Mouse (Mus musculus) ES-E14 (cell line): Measurements from ENCODE around the gene Tomm20. TPM values are rescaled to one million over a fixed set of nuclear protein-coding genes. Genes with fewer than 3 reads are reported as not detected.

Experiments
- DNase-seq: peaks from one replicate; pipeline ENCODE4 v3.0.0-alpha.2; 2013; ENCODE audit warnings: low read depth, low spot score
- H3K27ac ChIP-seq: 2 replicates; pipeline ENCODE4 v1.5.1; 2012; ENCODE audit warnings: low read depth, mild to moderate bottlenecking, low read length, moderate library complexity, mixed read lengths; ENCODE audit not compliant: poor library complexity, insufficient read depth, severe bottlenecking
- H3K36me3 ChIP-seq: 2 replicates; pipeline ENCODE4 v1.6.1; 2012; ENCODE audit warnings: mild to moderate bottlenecking, low read length, moderate library complexity, mixed read lengths; ENCODE audit not compliant: control insufficient read depth, poor library complexity, insufficient read depth, severe bottlenecking
- H3K4me1 ChIP-seq, 2 experiments: fragments of 150-350 bp in 1 of 2; sonication (generic) in 1 of 2; 2 replicates each; pipeline ENCODE4 v1.6.1; 2012; ENCODE audit warnings: low read length in 2 of 2, mild to moderate bottlenecking in 1 of 2, mixed read lengths in 1 of 2; ENCODE audit not compliant: control insufficient read depth in 2 of 2, insufficient read depth in 2 of 2, poor library complexity in 1 of 2
- H3K4me3 ChIP-seq, 2 experiments: fragments of 150-350 bp in 1 of 2; sonication (generic) in 1 of 2; 2 replicates each; pipeline ENCODE4 v1.5.1; 2012; ENCODE audit warnings: low read length in 2 of 2, low read depth in 1 of 2, mild to moderate bottlenecking in 1 of 2, mixed read lengths in 1 of 2; ENCODE audit not compliant: insufficient read depth in 1 of 2, poor library complexity in 1 of 2, severe bottlenecking in 1 of 2
- H3K9ac ChIP-seq: 2 replicates; pipeline ENCODE4 v1.6.1; 2012; ENCODE audit warnings: low read depth, mild to moderate bottlenecking, low read length, mixed read lengths; ENCODE audit not compliant: poor library complexity, insufficient read depth, severe bottlenecking
- H3K9me3 ChIP-seq: fragments of 150-350 bp; sonication (generic); 2 replicates; pipeline ENCODE4 v1.6.1; 2012; ENCODE audit warnings: low read depth, mild to moderate bottlenecking, low read length; ENCODE audit not compliant: control insufficient read depth, insufficient read depth
- CHD2 ChIP-seq: IDR thresholded peaks from 2 replicates; pipeline ENCODE4 v1.6.1; 2014; ENCODE audit warnings: mild to moderate bottlenecking, low read depth, low read length, inconsistent platforms
- HCFC1 ChIP-seq: IDR thresholded peaks from 2 replicates; pipeline ENCODE4 v1.6.1; 2012; ENCODE audit warnings: low read length, inconsistent platforms, borderline replicate concordance; ENCODE audit not compliant: insufficient read depth
- MAFK ChIP-seq: IDR thresholded peaks from 2 replicates; pipeline ENCODE4 v1.6.1; 2014; ENCODE audit warnings: mild to moderate bottlenecking, low read depth, low read length, inconsistent platforms; ENCODE audit not compliant: insufficient read depth
- ZC3H11A ChIP-seq: IDR thresholded peaks from 2 replicates; pipeline ENCODE4 v1.6.1; 2012; ENCODE audit warnings: low read depth, mild to moderate bottlenecking, inconsistent platforms, low read length, borderline replicate concordance
- ZNF384 ChIP-seq: IDR thresholded peaks from 2 replicates; pipeline ENCODE4 v1.6.1; 2012; ENCODE audit warnings: low read depth, low read length, inconsistent platforms
- in situ Hi-C, 2 experiments: fragments of 600-800 bp; cut with MboI; formaldehyde crosslinking; loops; one replicate each; pipeline ENCODE4 v1.15.1; 2025; ENCODE audit warnings: low sequenced_read_pairs in 2 of 2, inconsistent platforms in 1 of 2; ENCODE audit not compliant: unreplicated experiment in 2 of 2
- total RNA-seq: library from RNA; depleted of rRNA; stranded (reverse); fragments of 300-350 nt; gene quantifications from 2 replicates; pipeline ENCODE4 v1.2.3, GENCODE M21; 2012

The Tomm20 gene
- total RNA-seq, 1 experiment = 815 TPM

DNA sequence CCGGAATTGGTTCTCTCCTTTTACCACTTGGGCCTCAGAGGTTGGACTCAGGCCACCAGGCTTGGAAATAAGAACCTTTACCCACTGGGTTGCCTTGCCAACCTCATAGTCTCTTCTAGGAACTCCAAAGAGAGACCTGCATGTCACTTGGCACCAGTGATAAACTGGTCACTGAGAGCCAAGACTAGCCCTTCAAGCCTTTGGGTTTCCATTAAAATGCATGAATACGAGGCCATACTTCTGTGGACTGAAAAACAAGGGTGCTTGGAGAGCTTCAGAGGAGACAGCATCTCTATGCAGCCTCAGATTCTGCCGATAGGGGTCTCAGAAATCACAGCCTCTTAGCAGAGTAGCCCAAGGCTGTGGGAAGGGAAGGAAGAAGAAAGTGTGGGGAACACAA is 38.3 kb downstream of the Tomm20 start:
- DNase-seq = no peak
- no peak overlapping the region for H3K4me3 ChIP-seq
- H3K9ac ChIP-seq = no peak overlapping the region
- no peaks in the 10 kb centered on the region for H3K36me3 ChIP-seq
- in situ Hi-C loops = no loop called here
- TF ChIP-seq CHD2 = no peak
- H3K9me3 ChIP-seq = no peaks in the 10 kb centered on the region
- H3K27ac ChIP-seq = no peak overlapping the region
- no peaks in the 10 kb centered on the region for H3K4me1 ChIP-seq

DNA sequence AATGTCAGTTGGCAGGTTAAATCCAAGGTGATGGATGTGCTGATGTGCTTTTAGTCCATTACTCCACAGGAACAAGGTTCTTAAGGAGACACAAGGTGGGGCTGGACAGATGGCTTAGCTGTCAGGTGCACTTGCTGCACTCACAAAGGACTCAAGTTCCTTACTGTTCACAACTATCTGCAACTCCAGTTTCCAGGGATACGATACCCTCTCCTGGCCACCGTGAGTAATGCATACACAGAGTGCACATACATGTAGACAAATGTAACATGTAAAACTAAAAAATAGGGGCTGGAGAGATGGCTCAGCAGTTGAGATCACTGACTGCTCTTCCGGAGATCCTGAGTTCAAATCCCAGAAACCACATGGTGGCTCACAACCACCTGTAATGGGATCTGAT is 40.3 kb downstream of the Tomm20 start:
- peak; percentile 62; the same call in 1 of the 2 replicates for TF ChIP-seq ZC3H11A
- TF ChIP-seq HCFC1 = no peak
- Histone ChIP-seq H3K4me1 (peaks cover 0 to 3% of the 10 kb centered on the region in 2 experiments; a peak in 1 of 4 replicates), H3K9ac (no peak overlapping the region), H3K27ac (no peak overlapping the region), H3K36me3 (no peaks in the 10 kb centered on the region), H3K9me3 (no peaks in the 10 kb centered on the region), H3K4me3 (no peak overlapping the region)
- DNase-seq = no peak
- in situ Hi-C loops = no loop called here

DNA sequence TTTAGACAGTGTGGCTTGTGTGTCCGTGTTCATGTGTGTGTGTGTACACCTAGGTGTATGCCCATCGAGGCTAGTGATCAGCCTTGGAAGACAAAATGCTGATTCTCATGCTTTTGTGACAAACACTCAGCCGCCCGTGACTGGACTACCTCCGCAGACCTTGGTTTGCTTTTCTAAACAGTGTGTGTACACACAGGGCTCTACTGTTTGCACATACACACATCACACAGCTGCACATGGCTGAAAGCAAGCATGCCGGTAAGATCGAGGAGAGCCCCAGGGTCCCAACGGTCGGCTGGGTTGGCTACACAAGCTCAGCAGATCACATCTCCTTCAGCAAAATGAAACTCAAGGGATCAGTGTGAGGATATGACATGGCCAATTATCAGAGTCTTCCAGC is 41.7 kb downstream of the Tomm20 start:
- in situ Hi-C loops = no loop called here

GRCm38 (mm10) chr8:126903224-126903895 is 42.3 kb downstream of the Tomm20 start:
- Histone ChIP-seq H3K4me1 (peaks cover 0 to 3% of the 10 kb centered on the region in 2 experiments; a peak in 1 of 4 replicates), H3K4me3 (no peak overlapping the region), H3K9me3 (no peaks in the 10 kb centered on the region), H3K9ac (no peak overlapping the region), H3K36me3 (no peaks in the 10 kb centered on the region), H3K27ac (no peak overlapping the region)
- in situ Hi-C loops = no loop called here
- DNase-seq = no peak
- 0 out of 2 replicates have a peak, but pooled peaks have one; percentile 13 for TF ChIP-seq ZNF384
- TF ChIP-seq MAFK = no peak

More for the DNA sequence above, 41.7 kb downstream of the Tomm20 start:
- H3K9me3 ChIP-seq = no peaks in the 10 kb centered on the region
- no peak for DNase-seq
- H3K4me1 ChIP-seq = peaks cover 0 to 3% of the 10 kb centered on the region in 2 experiments; a peak in 1 of 4 replicates
- H3K4me3 ChIP-seq = no peak overlapping the region
- H3K36me3 ChIP-seq = no peaks in the 10 kb centered on the region
- H3K9ac ChIP-seq = no peak overlapping the region
- H3K27ac ChIP-seq = no peak overlapping the region
- TF ChIP-seq CHD2 (no peak), HCFC1 (no peak), MAFK (no peak)

GRCm38 (mm10) chr8:126901612-126902011 is 44.0 kb downstream of the Tomm20 start:
- TF ChIP-seq ZC3H11A (no peak), CHD2 (no peak), MAFK (no peak), HCFC1 (no peak), ZNF384 (no peak)
- Histone ChIP-seq H3K4me3 (no peak overlapping the region), H3K36me3 (no peaks in the 10 kb centered on the region), H3K27ac (no peak overlapping the region), H3K4me1 (peaks cover 0 to 3% of the 10 kb centered on the region in 2 experiments; a peak in 1 of 4 replicates), H3K9me3 (no peaks in the 10 kb centered on the region), H3K9ac (no peak overlapping the region)
- in situ Hi-C loops = no loop called here
- no peak for DNase-seq
